Mouse (Mus musculus) ovary, postnatal 10 days (tissue): ENCODE data around the gene Olfr836.
"Not testable (repeated sequence)": the region's sequence is repeated elsewhere in the genome, so short reads cannot be mapped to it uniquely, and the experiment has no call there.

Experiments
- DNase-seq: peaks from one replicate; pipeline ENCODE4 v3.0.0; 2022; ENCODE audit warnings: low spot score

The Olfr836 gene

DNA sequence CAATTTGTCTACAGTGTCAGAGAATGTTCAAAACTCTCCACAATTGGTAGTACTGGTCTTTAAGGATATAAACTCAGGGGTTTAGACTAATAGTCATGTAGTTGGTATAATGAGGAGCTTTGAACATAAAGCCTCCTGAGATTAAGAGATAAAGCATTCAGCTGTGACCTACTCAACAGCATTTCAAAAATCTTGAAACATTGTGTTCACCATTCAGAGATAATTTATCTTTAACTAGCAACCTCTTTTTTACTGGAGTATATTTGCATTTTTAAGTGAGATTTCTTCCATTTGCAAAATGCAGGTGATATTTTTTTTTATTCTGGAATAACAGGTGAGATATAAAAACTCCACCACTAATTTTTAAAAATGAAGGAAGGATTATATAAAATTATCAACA, at the start of gene Olfr836:
Gene Olfr836 (plus strand): TSS at position 301 of the 400 bp plus-strand sequence.
- no peak for DNase-seq

DNA sequence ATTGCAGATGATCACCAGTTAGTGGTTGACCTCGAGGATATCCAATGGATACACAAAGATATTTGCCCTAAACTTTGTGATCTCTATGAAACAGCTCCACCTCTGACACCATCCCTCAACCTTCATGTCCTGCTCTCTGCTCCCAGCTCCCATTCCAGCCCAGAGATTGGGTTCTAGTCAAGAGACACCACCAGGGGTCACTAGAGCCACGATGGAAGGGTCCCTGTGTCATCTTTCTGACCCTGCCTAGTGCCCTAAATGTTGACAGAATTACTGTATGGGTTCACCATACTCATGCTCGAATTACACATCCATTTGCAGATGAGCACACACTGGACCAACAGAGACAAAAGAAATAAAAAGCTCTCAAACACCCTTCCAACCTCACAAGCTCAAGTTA, 35.2 kb upstream of the Olfr836 start:
- no peak for DNase-seq

DNA sequence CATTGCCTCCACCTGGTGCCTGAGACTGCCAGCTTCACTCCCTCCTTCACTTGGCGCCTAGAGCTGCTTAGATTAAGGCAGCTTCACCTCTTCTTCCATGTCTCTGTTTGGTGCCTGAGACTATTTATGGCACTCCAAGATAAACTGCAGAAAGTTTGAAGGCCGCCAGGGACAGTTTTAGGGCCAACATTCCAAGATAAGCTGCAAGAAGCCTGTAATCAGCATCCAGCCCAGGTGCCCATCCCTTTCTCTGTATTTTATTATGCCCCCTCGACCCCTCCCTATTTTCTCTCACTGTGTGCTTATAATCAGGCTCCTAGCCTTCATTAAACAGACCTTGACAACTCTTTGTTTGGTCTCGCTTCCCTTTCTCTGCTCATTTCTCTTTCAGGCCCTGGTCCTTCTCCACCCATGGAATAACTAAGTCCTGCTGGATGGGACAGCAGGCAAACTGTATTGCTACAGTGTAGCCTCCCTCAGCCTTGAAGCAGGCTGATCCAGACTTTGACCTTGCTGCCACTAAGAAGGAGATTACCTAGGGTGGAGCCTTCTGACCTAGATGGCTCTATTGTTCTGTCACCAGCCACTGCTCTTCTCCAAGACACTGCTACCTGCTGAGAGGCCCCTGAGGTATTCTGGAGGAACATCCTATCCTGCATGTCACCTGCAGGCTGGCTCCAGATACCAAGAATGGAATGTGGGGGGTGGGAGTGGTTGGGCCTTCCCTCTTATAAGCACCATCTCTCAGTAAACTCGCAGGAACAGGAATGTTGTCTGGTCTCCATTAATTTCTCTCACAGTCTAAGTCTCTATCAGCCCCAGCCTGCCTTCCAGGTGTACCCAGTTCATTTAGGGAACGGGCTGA, 27.1 kb upstream of the Olfr836 start:
- not testable (repeated sequence) for DNase-seq

DNA sequence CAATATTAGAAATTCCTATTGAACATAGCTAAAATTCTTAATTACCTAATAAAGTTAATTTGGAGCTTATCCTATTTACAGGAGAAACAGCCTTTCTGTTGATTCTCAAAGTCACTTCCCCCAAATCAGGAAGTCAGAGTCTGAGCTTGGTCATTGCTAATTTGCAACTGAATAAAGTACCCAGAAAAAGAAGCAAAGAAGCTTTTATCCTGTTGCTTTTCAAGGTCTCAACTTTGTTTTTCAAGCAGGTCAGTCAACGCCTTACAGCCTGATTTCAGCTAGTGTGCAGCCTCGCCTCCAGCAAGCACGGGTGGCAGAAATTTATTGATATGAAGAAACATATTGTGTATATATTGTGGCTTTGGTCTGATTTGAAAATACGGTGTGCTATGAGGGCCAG, 22.9 kb upstream of the Olfr836 start:
- DNase-seq = no peak

DNA sequence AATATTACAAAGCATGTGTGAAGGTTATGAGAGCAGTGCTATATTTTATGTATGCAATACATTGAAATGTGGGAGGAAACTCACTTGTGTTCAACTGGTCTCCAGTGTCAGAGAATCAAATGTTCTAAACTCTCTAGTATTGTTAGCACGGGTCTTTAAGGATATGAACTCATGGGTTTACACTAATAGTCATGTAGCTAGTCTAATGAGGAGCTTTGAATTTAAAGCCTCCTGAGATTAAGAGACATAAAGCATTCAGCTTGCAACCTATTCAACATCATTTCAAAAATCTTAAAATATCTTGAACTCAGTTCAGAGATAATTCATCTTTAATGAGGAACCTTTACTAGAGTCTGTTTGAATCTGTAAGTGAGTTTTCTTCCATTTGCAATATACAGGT, 15.8 kb downstream of the Olfr836 start, which contains the start of gene Olfr837:
Gene Olfr837 (plus strand): TSS at position 301 of the 400 bp plus-strand sequence.
- DNase-seq = no peak
